Mouse (Mus musculus) spleen, adult 2 months (tissue): ENCODE results near the gene Tal1. TPM values are rescaled to one million over a fixed set of nuclear protein-coding genes. Genes with fewer than 3 reads are reported as not detected.

Experiments used
- DNase-seq, 2 experiments: peaks; one replicate each; pipeline versions ENCODE4 v3.0.0 to v3.0.0-alpha.2; 2012 to 2021; ENCODE audit warnings: low spot score in 2 of 2, low read depth in 1 of 2
- H3K27ac ChIP-seq: fragments of 200-500 bp; 2 replicates; pipeline ENCODE4 v1.5.1; 2012; ENCODE audit warnings: low read length, inconsistent platforms; ENCODE audit not compliant: insufficient read depth
- H3K27me3 ChIP-seq: fragments of 200-500 bp; 2 replicates; pipeline ENCODE4 v1.6.1; 2012; ENCODE audit warnings: mild to moderate bottlenecking, moderate library complexity, low read length, inconsistent platforms; ENCODE audit not compliant: control insufficient read depth, insufficient read depth
- H3K36me3 ChIP-seq: fragments of 200-500 bp; 2 replicates; pipeline ENCODE4 v1.6.1; 2012; ENCODE audit warnings: mild to moderate bottlenecking, low read length, inconsistent platforms; ENCODE audit not compliant: control insufficient read depth, insufficient read depth
- H3K4me1 ChIP-seq: fragments of 200-500 bp; 2 replicates; pipeline ENCODE4 v1.6.1; 2011; ENCODE audit warnings: inconsistent platforms; ENCODE audit not compliant: control insufficient read depth, insufficient read depth, insufficient read length
- H3K4me3 ChIP-seq: fragments of 200-500 bp; 2 replicates; pipeline ENCODE4 v1.5.1; 2011; ENCODE audit warnings: mild to moderate bottlenecking, inconsistent platforms; ENCODE audit not compliant: insufficient read depth, insufficient read length; ENCODE audit errors: extremely low read depth
- CTCF ChIP-seq: fragments of 200-500 bp; IDR thresholded peaks from 2 replicates; pipeline ENCODE4 v1.5.1; 2011; ENCODE audit warnings: mild to moderate bottlenecking, inconsistent platforms; ENCODE audit not compliant: insufficient read depth, insufficient read length, insufficient replicate concordance; ENCODE audit errors: extremely low read depth
- POLR2A ChIP-seq: fragments of 200-500 bp; IDR thresholded peaks from 2 replicates; pipeline ENCODE4 v1.6.1; 2011; ENCODE audit warnings: low read depth, low read length, inconsistent platforms
- WGBS: fragments of 180-500 bp; shearing (Covaris S2); methylation state at CpG from one replicate; pipeline ENCODE4 v1.1.7; 2018; 5-methylcytosine and 5-hydroxymethylcytosine counted together
- polyA plus RNA-seq: library from polyadenylated mRNA; depleted of rRNA; stranded (reverse); fragments of >200 nt; gene quantifications from 2 replicates; pipeline ENCODE4 v1.2.3, GENCODE M21; 2012

The Tal1 gene
- polyA plus RNA-seq, 1 experiment = 20.9 TPM

- H3K27ac ChIP-seq = no peak overlapping the region
- no peak for DNase-seq
- H3K36me3 ChIP-seq = no peaks in the 10 kb centered on the region
- H3K4me1 ChIP-seq = peaks cover 5% of the 10 kb centered on the region
- no peak for TF ChIP-seq CTCF
- no peak for TF ChIP-seq POLR2A
- WGBS = 3% methylated on average over 20 of the region's 20 CpGs
- peaks cover 33% of the 10 kb centered on the region for H3K27me3 ChIP-seq
- H3K4me3 ChIP-seq = peak overlapping the region; percentile 44
Observed at GRCm38 (mm10) chr4:115058317-115058761, 2.1 kb downstream of the Tal1 start.

DNA sequence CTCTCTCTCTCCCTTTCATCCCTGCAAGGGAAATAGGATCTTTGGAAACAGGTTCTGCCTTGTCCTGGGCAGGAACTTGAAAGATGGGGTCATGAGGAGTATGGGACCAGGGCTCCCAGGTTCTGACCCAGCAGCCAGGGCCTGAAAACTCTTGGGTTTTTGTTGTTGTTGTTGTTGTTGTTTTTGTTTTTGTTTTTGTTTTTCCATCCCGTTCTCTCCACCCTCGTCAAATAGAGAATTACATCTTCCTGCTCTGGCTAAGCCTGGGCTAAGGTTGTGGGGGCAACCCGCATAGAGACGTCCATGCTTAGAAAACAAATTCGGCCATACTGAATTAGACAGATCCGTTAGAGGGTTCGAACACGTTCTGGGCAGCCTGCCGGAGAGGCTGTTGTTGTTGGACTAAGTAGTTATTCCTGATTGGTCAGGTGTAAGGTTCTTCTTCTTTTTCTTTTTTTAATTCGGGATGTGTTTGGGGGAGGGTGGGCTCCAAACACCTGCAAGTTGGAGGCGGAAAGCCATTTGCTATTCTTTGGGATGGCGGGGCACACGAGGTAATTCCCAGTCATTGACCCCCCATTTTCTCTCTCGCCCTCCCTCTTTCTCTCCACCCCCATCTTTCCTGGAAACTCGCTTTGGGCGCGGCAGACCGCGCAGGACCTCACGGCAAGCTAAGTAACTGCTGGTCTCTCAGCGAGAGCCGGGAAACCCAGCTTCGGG is 2.8 kb downstream of the Tal1 start:
- no peak for TF ChIP-seq CTCF
- no peak for TF ChIP-seq POLR2A
- DNase-seq = no peak
- 31% methylated on average over 23 of the region's 23 CpGs for WGBS
- peak overlapping the region; percentile 57; the same call in 1 of the 2 replicates for H3K27ac ChIP-seq
- H3K27me3 ChIP-seq = peaks cover 36% of the 10 kb centered on the region
- peak overlapping the region; percentile 34; the same call in 1 of the 2 replicates for H3K4me3 ChIP-seq
- peaks cover 5% of the 10 kb centered on the region for H3K4me1 ChIP-seq
- H3K36me3 ChIP-seq = no peaks in the 10 kb centered on the region

DNA sequence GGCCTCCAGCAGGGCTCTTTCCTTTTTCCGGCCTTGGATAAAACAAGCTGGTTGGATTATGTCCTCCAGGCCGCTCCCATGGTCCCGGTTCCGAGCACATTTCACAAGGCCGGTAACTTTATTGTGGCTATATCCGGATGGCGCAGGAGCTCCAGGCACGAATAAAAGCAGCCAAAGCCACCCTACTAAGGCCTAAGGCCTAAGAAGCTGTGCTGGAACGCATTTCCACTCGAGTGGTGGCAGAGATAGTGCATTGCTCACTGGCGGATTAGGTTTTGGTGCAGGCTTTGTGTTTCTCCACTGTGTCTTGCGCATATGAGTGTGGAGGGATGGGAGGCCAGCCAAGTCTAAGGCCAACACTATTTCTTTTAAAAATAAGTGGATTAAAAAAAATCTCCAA is 3.6 kb downstream of the Tal1 start:
- Histone ChIP-seq H3K4me1 (peaks cover 5% of the 10 kb centered on the region), H3K36me3 (no peaks in the 10 kb centered on the region), H3K4me3 (peak overlapping the region; percentile 9; the same call in 1 of the 2 replicates), H3K27me3 (peaks cover 36% of the 10 kb centered on the region), H3K27ac (0 out of 2 replicates have a peak overlapping the region, but pooled peaks have one; percentile 7)
- no peak for DNase-seq
- 49% methylated on average over 12 of the region's 12 CpGs for WGBS
- no peak for TF ChIP-seq POLR2A
- no peak for TF ChIP-seq CTCF

GRCm38 (mm10) chr4:115060753-115061152 is 4.5 kb downstream of the Tal1 start:
- H3K4me1 ChIP-seq = peaks cover 5% of the 10 kb centered on the region
- 36% methylated on average over 3 of the region's 3 CpGs for WGBS
- peaks cover 34% of the 10 kb centered on the region for H3K27me3 ChIP-seq
- no peak overlapping the region for H3K4me3 ChIP-seq
- no peak overlapping the region for H3K27ac ChIP-seq
- H3K36me3 ChIP-seq = no peaks in the 10 kb centered on the region
- TF ChIP-seq CTCF (no peak), POLR2A (no peak)
- no peak for DNase-seq

DNA sequence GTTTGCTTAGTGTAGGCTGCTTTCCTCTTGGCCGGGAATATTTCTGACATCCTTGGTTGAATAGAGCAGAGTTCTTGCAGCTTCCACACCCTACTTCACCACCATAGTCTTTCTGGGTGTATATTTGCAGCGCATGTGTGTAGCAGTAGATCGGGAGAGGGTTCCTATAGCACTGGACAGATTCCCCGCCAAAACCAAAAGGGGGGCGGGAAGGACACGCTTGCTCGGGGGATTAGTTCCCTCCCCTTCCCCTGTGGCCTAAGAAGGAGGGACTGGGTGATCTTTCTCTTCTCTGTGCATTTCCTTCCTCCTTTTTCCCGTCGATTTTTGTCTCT is 6.3 kb downstream of the Tal1 start:
- TF ChIP-seq CTCF (no peak), POLR2A (no peak)
- H3K4me1 ChIP-seq = peaks cover 5% of the 10 kb centered on the region

GRCm38 (mm10) chr4:115062875-115063517 is 6.8 kb downstream of the Tal1 start:
- under 1% methylated on average over 57 of the region's 58 CpGs for WGBS
- TF ChIP-seq CTCF = no peak
- no peak for TF ChIP-seq POLR2A
- no peak for DNase-seq
- Histone ChIP-seq H3K4me1 (peaks cover 5% of the 10 kb centered on the region), H3K27me3 (peaks cover 17% of the 10 kb centered on the region), H3K36me3 (no peaks in the 10 kb centered on the region), H3K27ac (no peak overlapping the region), H3K4me3 (peak overlapping the region; percentile 52)

More for the DNA sequence above, 6.3 kb downstream of the Tal1 start:
- Histone ChIP-seq H3K36me3 (no peaks in the 10 kb centered on the region), H3K27me3 (peaks cover 22% of the 10 kb centered on the region), H3K4me3 (peak overlapping the region; percentile 52; the same call in 1 of the 2 replicates), H3K27ac (no peak overlapping the region)
- no peak for DNase-seq
- WGBS = 3% methylated on average over 9 of the region's 9 CpGs
